Mouse (Mus musculus): ENCODE measurements around the gene Gm13285.
"Not testable (repeated sequence)": the region's sequence is repeated elsewhere in the genome, so short reads cannot be mapped to it uniquely, and the experiment has no call there.

- not testable (repeated sequence) for TF ChIP-seq CTCF, POLR2A (IDR thresholded peaks at IDR 0.05; ENCODE audit: extremely low read depth, insufficient read depth, low read length)
Measured at GRCm38 (mm10) chr4:88791250-88791649, 8.2 kb upstream of the Gm13285 start, which contains the start of gene Gm13278.

Data from cortical plate, adult 2 months (tissue).